Mouse (Mus musculus): ENCODE data around the gene Tnni1. TPM values are rescaled to one million over a fixed set of nuclear protein-coding genes. Genes with fewer than 3 reads are reported as not detected.
A peak's percentile ranks its signal among the peaks of the same experiment; 100 is the strongest.

The Tnni1 gene
- polyA plus RNA-seq, 1 experiment from 2014 or later, result 1.3 TPM

DNA sequence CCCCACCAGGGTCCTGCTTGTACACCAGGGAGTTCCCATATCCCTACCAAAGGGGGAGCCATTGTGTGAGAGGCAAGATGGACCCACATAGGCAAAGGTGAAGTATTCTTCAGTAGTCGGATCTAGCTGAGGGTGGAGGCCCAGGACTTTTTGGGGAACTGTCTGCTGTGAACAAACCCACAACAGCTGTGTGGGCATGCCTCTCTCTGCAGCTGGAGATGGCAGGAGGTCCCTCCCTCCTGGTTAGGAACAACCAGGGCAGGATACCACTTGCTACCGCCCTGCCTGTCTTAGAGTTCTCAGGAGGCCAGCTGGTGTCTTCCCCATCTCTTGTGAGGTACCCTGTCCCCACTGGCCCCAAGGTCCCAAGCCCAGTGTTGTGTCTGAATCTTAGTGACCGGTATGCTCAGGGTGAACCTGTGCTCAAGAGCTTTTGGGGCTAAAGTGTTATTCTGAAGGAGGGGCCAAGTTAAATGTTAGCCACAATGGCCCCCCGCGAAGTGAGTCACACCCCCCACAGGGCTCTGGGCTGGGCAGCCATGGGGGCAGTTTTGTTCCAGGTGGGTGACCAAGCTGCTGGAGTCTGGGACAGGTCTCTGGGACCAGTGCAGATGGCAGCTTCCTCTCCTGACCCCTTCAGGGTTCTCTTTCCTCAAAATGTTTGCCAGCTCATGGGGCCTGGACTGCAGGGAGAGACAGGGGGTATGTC lies 34.6 kb downstream of the Tnni1 start:
- Histone ChIP-seq H3K9me3 (no peaks in the 10 kb centered on the region), H3K27me3 (peaks cover 27% of the 10 kb centered on the region), H3K27ac (replicated peaks) (no peak overlapping the region), H3K9ac (replicated peaks) (no peak overlapping the region), H3K4me3 (no peak overlapping the region), H3K4me2 (replicated peaks) (no peak overlapping the region), H3K36me3 (no peaks in the 10 kb centered on the region), H3K4me1 (peaks cover 15% of the 10 kb centered on the region)
- ATAC-seq (replicated peaks), result no peak
- 83% methylated on average over 5 of the region's 5 CpGs for WGBS

GRCm38 (mm10) chr1:135814531-135814930 lies 35.3 kb downstream of the Tnni1 start:
- WGBS, result 74% methylated on average over 5 of the region's 5 CpGs
- H3K27me3 ChIP-seq, result peaks cover 34% of the 10 kb centered on the region

GRCm38 (mm10) chr1:135817595-135817994 lies 38.4 kb downstream of the Tnni1 start:
- Histone ChIP-seq H3K4me2 (replicated peaks) (no peak overlapping the region), H3K27ac (replicated peaks) (no peak overlapping the region), H3K9me3 (no peaks in the 10 kb centered on the region), H3K27me3 (peaks cover 47% of the 10 kb centered on the region), H3K9ac (replicated peaks) (no peak overlapping the region), H3K36me3 (no peaks in the 10 kb centered on the region), H3K4me1 (peaks cover 19% of the 10 kb centered on the region), H3K4me3 (no peak overlapping the region)
- WGBS, result 74% methylated on average over 4 of the region's 4 CpGs
- no peak for ATAC-seq (replicated peaks)

More at GRCm38 (mm10) chr1:135814531-135814930, 35.3 kb downstream of the Tnni1 start:
- Histone ChIP-seq H3K4me2 (replicated peaks) (no peak overlapping the region), H3K9me3 (no peaks in the 10 kb centered on the region), H3K4me1 (peaks cover 19% of the 10 kb centered on the region), H3K4me3 (no peak overlapping the region), H3K27ac (replicated peaks) (no peak overlapping the region), H3K36me3 (no peaks in the 10 kb centered on the region), H3K9ac (replicated peaks) (no peak overlapping the region)
- ATAC-seq (replicated peaks), result no peak

- Histone ChIP-seq H3K9ac (replicated peaks) (peak within 1 kb of the TSS; percentile 39), H3K4me3 (peak within 1 kb of the TSS; percentile 47), H3K36me3 (no peaks in the 10 kb centered on the region), H3K9me3 (no peaks in the 10 kb centered on the region), H3K4me2 (replicated peaks) (peak within 1 kb of the TSS; percentile 84), H3K4me1 (peaks cover 11% of the 10 kb centered on the region), H3K27ac (replicated peaks) (no peak within 1 kb of the TSS), H3K27me3 (peaks cover 47% of the 10 kb centered on the region)
- WGBS, result 1% methylated on average over 63 of the region's 63 CpGs
- ATAC-seq (replicated peaks), result peak; percentile 43
Measured at GRCm38 (mm10) chr1:135818481-135819086, 39.4 kb downstream of the Tnni1 start, which contains the start of gene Lad1. Lad1 (plus strand) TSS chr1:135818598.

- Histone ChIP-seq H3K4me1 (peaks cover 11% of the 10 kb centered on the region), H3K36me3 (no peaks in the 10 kb centered on the region), H3K27me3 (peaks cover 47% of the 10 kb centered on the region), H3K4me2 (replicated peaks) (no peak overlapping the region), H3K9ac (replicated peaks) (no peak overlapping the region), H3K4me3 (no peak overlapping the region), H3K27ac (replicated peaks) (no peak overlapping the region), H3K9me3 (no peaks in the 10 kb centered on the region)
- 87% methylated on average over 10 of the region's 10 CpGs for WGBS
- no peak for ATAC-seq (replicated peaks)
Measured at GRCm38 (mm10) chr1:135820071-135820470, 40.8 kb downstream of the Tnni1 start.

GRCm38 (mm10) chr1:135820736-135821364 lies 41.6 kb downstream of the Tnni1 start:
- H3K9me3 ChIP-seq, result no peaks in the 10 kb centered on the region
- H3K9ac ChIP-seq (replicated peaks), result no peak overlapping the region
- H3K4me2 ChIP-seq (replicated peaks), result no peak overlapping the region
- no peak overlapping the region for H3K4me3 ChIP-seq
- peaks cover 11% of the 10 kb centered on the region for H3K4me1 ChIP-seq
- no peak overlapping the region for H3K27ac ChIP-seq (replicated peaks)
- WGBS, result 85% methylated on average over 16 of the region's 16 CpGs
- no peaks in the 10 kb centered on the region for H3K36me3 ChIP-seq
- H3K27me3 ChIP-seq, result peaks cover 47% of the 10 kb centered on the region
- ATAC-seq (replicated peaks), result no peak

DNA sequence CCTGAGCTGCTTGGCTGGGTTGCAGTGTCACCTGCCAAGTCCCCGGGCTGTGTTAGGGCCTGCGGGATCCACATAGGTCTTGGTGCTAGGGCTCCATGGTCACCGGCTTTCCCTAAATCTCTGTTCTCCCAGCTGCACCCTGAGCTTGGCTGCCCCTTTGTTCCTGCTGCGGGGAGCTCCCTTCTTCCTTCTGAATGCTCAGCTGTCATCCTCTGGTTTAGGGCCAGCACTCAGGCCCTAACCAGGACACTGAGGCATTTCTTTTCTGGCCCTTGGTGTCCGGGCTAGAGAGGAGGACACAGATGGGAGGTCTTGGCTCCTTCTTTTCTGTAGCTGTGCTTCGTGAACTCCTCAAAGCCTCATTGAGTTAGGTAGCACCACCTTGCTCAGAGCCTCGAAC lies 42.5 kb downstream of the Tnni1 start:
- Histone ChIP-seq H3K9me3 (no peaks in the 10 kb centered on the region), H3K27ac (replicated peaks) (no peak overlapping the region), H3K4me3 (no peak overlapping the region), H3K27me3 (peaks cover 37% of the 10 kb centered on the region), H3K9ac (replicated peaks) (no peak overlapping the region), H3K4me1 (peaks cover 11% of the 10 kb centered on the region), H3K36me3 (no peaks in the 10 kb centered on the region), H3K4me2 (replicated peaks) (no peak overlapping the region)
- 76% methylated on average over 7 of the region's 7 CpGs for WGBS
- ATAC-seq (replicated peaks), result no peak

DNA sequence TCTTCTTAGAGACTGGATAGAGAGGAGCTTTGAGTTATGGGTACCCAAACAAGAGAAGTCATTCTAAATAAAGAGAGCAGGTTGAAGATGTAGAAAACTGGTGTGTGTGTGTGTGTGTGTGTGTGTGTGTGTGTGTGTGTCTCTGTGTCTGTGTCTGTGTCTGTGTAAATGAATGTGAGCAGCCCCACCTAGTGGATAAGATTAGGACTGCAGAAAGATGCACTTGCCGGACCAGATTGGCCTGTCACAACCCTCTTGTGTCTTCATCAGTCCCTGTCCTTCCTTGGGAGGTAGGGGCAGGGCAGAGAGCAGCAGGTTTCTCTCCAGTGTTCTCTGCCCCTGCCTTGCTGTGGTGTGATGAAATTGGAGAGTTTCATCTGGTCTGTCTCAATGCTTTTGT lies 49.7 kb downstream of the Tnni1 start:
- Histone ChIP-seq H3K36me3 (no peaks in the 10 kb centered on the region), H3K27ac (replicated peaks) (no peak overlapping the region), H3K4me2 (replicated peaks) (no peak overlapping the region), H3K27me3 (no peaks in the 10 kb centered on the region), H3K9ac (replicated peaks) (no peak overlapping the region), H3K9me3 (no peaks in the 10 kb centered on the region), H3K4me1 (no peaks in the 10 kb centered on the region), H3K4me3 (no peak overlapping the region)
- 24% methylated on average over 1 of the region's 1 CpGs for WGBS
- ATAC-seq (replicated peaks), result no peak

DNA sequence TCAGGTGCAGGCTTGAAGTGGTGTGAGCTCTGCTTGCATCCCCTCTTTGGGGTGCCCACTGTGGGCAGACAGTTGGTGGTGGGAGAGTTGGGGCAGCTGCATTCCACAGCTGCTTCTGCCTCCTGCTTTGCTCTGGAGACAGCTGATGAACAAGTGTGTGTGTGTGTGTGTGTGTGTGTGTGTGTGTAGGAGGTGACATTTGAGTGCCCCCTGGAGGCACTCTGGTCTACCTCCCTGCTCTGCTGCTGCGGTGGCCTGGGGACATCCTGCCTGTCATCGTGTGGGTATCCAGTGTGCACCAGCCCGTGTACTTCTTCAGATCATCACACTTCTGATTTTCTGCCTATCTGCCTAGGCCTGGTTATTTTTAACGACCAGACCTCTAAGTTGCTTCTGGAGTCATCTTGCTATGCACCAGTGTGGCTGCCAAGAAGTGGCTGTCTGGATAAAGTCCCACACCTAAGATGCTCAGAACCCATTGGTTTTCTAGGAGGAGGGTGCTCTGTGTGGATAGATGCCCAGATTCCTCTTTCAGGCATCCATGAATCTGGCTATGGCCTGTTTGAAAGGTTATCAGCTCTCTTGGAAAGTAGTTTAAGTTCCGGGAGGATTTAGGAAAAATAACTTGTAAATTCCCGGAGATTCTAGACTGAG lies 55.1 kb downstream of the Tnni1 start:
- no peaks in the 10 kb centered on the region for H3K4me1 ChIP-seq
- no peaks in the 10 kb centered on the region for H3K36me3 ChIP-seq
- H3K4me3 ChIP-seq, result no peak overlapping the region
- no peaks in the 10 kb centered on the region for H3K27me3 ChIP-seq
- H3K4me2 ChIP-seq (replicated peaks), result no peak overlapping the region
- 81% methylated on average over 6 of the region's 6 CpGs for WGBS
- ATAC-seq (replicated peaks), result no peak
- no peaks in the 10 kb centered on the region for H3K9me3 ChIP-seq
- H3K27ac ChIP-seq (replicated peaks), result no peak overlapping the region
- no peak overlapping the region for H3K9ac ChIP-seq (replicated peaks)

DNA sequence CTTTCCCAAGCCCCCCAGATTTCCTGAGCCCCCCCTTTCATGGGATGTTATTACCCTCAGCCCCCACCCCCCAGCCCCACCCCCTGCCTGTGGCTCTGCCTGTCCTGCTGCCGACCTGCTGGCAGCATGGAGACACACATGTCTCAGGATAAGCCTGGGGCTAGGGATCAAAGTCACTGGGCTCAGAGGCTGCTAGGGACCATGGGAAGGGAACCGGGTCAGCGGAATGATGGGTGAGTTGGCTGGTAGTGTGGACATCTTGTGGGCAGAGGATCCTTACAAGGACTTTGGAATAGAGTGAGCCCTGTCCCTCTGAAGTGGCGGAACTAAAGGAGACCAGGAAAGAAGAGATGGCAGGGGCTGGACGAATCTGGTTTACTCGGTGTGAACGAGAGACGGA lies 55.7 kb downstream of the Tnni1 start:
- no peaks in the 10 kb centered on the region for H3K4me1 ChIP-seq
- ATAC-seq (replicated peaks), result no peak
- no peaks in the 10 kb centered on the region for H3K36me3 ChIP-seq
- H3K27me3 ChIP-seq, result no peaks in the 10 kb centered on the region
- H3K9me3 ChIP-seq, result no peaks in the 10 kb centered on the region
- no peak overlapping the region for H3K4me2 ChIP-seq (replicated peaks)
- no peak overlapping the region for H3K27ac ChIP-seq (replicated peaks)
- no peak overlapping the region for H3K4me3 ChIP-seq
- no peak overlapping the region for H3K9ac ChIP-seq (replicated peaks)
- WGBS, result 83% methylated on average over 8 of the region's 8 CpGs

DNA sequence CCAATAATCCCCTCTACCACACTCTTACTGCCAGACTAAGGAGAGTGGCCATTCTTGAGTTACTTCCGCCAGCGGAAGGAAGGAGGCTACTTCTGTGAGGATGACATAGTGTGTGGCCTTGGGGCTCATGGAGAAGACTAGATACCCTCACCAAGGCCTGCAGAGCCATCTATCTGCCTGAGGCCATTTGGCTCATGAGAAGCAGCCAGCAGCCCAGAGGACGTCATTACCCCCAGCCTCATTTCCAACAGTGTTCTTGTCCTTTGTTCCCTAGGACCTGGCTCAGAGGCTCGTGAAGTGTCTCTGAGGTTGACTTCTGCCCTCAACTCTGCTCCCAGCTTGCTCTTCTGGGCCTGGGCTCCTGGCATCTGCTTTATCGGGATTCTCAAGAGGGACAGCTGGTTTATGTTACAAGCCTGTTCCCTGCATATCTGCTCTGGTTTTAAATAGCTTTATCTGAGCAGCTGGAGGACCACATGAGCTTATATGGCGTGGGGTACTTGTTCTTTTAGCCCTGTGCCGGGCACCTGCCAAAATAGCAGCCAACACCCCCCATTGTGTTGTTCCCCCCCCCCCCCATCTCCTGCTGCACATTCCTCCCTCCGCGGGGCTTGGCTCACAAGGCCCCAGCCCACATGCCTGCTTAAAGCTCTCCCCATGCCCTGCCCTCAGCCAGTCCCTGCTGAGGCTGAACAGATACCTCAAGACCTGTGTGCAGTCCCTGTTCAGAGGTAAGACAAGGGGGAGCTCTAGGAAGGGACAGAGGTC lies 56.7 kb downstream of the Tnni1 start, which contains the start of gene Tnnt2:
TSS of gene Tnnt2 (plus strand) at position 639 of the 768 bp plus-strand sequence.
- no peaks in the 10 kb centered on the region for H3K9me3 ChIP-seq
- no peaks in the 10 kb centered on the region for H3K27me3 ChIP-seq
- H3K4me1 ChIP-seq, result no peaks in the 10 kb centered on the region
- H3K27ac ChIP-seq (replicated peaks), result no peak within 1 kb of the TSS
- no peaks in the 10 kb centered on the region for H3K36me3 ChIP-seq
- ATAC-seq (replicated peaks), result no peak
- H3K4me2 ChIP-seq (replicated peaks), result no peak within 1 kb of the TSS
- no peak within 1 kb of the TSS for H3K4me3 ChIP-seq
- 49% methylated on average over 9 of the region's 9 CpGs for whole genome bisulfite sequencing
- H3K9ac ChIP-seq (replicated peaks), result no peak within 1 kb of the TSS
